17 mouse cellular contexts compared by ENCODE assay signal in the genomic region with DNA sequence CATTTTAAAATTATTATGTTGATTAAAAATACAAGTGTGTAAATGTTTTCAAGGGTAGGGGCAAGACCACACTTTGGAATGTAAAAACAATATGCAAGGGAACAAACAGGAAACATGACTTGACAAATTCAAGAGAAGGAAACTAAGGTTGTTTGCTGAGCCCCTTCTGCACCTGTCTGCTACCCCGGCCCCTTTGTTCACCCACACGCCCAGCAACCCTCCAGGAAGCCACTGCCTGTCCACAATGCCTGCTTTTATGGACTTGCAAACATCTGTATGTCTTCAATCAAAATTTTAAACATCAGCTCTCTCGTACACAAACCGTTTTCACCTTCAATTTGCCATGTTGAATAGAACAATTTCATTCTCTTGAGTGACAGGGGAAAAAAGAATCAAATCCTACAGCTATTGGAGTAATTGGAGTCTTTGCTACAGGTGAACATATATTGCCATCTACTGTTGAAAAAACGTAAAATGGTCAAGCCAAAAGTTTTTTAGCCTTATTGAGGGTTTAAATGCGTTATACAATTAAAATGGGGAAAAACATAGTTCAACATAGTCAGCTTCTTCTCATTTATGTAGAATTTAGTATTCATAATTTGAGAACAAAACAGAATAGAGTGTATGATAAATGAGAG. TPM values are rescaled to one million over a fixed set of nuclear protein-coding genes. Genes with fewer than 3 reads are reported as not detected.
DNase-seq lines count a peak whose midpoint lies in the region; ATAC-seq and TF ChIP-seq lines count a peak whose summit lies in the region.
"Had no signal": no experiment of that assay in that cellular context is flagged by ENCODE, and none has a peak within 500 bp of the region (broad histone marks: within the 10 kb centered on the region; RNA-seq: fewer than 3 reads in every experiment).

No protein-coding gene starts in this region.

- ATAC-seq in hindbrain, postnatal 0 days, result no peak
- no peak for ATAC-seq in hindbrain, embryonic 11.5 days (ENCODE audit: low FRiP score)
- ATAC-seq in lung, postnatal 0 days, result no peak
- ATAC-seq in granulocyte monocyte progenitor cell, adult 5-6 weeks (replicated peaks; ENCODE audit: poor library complexity, severe bottlenecking), result no peak

- no peak overlapping the region for H3K4me3 ChIP-seq in hindbrain, postnatal 0 days (ENCODE audit: low read length)
- H3K4me3 ChIP-seq in hindbrain, embryonic 11.5 days (ENCODE audit: low read depth, low read length), result no peak overlapping the region
- H3K4me3 ChIP-seq in lung, postnatal 0 days (ENCODE audit: low read depth, low read length), result no peak overlapping the region
- H3K4me3 ChIP-seq in ES-Bruce4 (ENCODE audit: low read depth, low read length), result no peak overlapping the region
- H3K4me3 ChIP-seq: liver, embryonic 15.5 days; stomach, embryonic 15.5 days had no signal

- DNase-seq in hindbrain, postnatal 0 days (ENCODE audit: low spot score), result peak; percentile 49
- no peak for DNase-seq in hindbrain, embryonic 11.5 days (ENCODE audit: low spot score)
- peak; percentile 53 for DNase-seq in lung, postnatal 0 days (ENCODE audit: low spot score)
- DNase-seq in lung, postnatal 4 days, result no peak
- DNase-seq in brain, embryonic 14.5 days (ENCODE audit: low read depth), result peak; percentile 58
- DNase-seq in frontal cortex, postnatal 36 days (ENCODE audit: low spot score in 2 of 2), result no peak
- DNase-seq: cerebellum, adult 2 months; embryo, embryonic 11 days; heart, postnatal 10 days; kidney, adult 11 months had no signal

- H3K27me3 ChIP-seq in hindbrain, postnatal 0 days (ENCODE audit: insufficient read depth, low read length), result no peaks in the 10 kb centered on the region
- no peaks in the 10 kb centered on the region for H3K27me3 ChIP-seq in hindbrain, embryonic 11.5 days (ENCODE audit: control insufficient read depth, insufficient read depth, low read length)
- no peaks in the 10 kb centered on the region for H3K27me3 ChIP-seq in lung, postnatal 0 days (replicated peaks; ENCODE audit: insufficient read depth, low read length)
- H3K27me3 ChIP-seq in ES-Bruce4 (ENCODE audit: control insufficient read depth, insufficient read depth, low read length, poor library complexity, severe bottlenecking), result no peaks in the 10 kb centered on the region
- H3K27me3 ChIP-seq: liver, embryonic 15.5 days; stomach, embryonic 15.5 days had no signal

- peak; percentile 68 for TF ChIP-seq CTCF in hindbrain, postnatal 0 days (IDR thresholded peaks at IDR 0.05; ENCODE audit: low read depth)
- peak; percentile 63 for TF ChIP-seq CTCF in lung, postnatal 0 days (IDR thresholded peaks at IDR 0.05)
- no peak for TF ChIP-seq CTCF in ES-Bruce4 (IDR thresholded peaks at IDR 0.05; ENCODE audit: low read depth, low read length)
- no peak for TF ChIP-seq CTCF in brain, embryonic 14.5 days (IDR thresholded peaks at IDR 0.05; ENCODE audit: borderline replicate concordance, extremely low read depth, insufficient read depth, insufficient read length)

- H3K4me1 ChIP-seq in hindbrain, postnatal 0 days (ENCODE audit: insufficient read depth, low read length), result no peaks in the 10 kb centered on the region
- H3K4me1 ChIP-seq in hindbrain, embryonic 11.5 days (replicated peaks; ENCODE audit: control insufficient read depth, insufficient read depth, low read length), result no peaks in the 10 kb centered on the region
- no peaks in the 10 kb centered on the region for H3K4me1 ChIP-seq in lung, postnatal 0 days (ENCODE audit: insufficient read depth, low read depth, low read length)
- peaks cover 2% of the 10 kb centered on the region for H3K4me1 ChIP-seq in ES-Bruce4 (ENCODE audit: control insufficient read depth, insufficient read depth, low read length)
- H3K4me1 ChIP-seq: liver, embryonic 15.5 days; stomach, embryonic 15.5 days had no signal

- H3K4me2 ChIP-seq in hindbrain, postnatal 0 days (ENCODE audit: low read depth, low read length), result no peak overlapping the region
- H3K4me2 ChIP-seq in hindbrain, embryonic 11.5 days (replicated peaks; ENCODE audit: low read depth, low read length), result no peak overlapping the region
- no peak overlapping the region for H3K4me2 ChIP-seq in lung, postnatal 0 days (replicated peaks; ENCODE audit: low read depth, low read length)
- H3K4me2 ChIP-seq: liver, embryonic 15.5 days; stomach, embryonic 15.5 days had no signal

- H3K9me3 ChIP-seq in hindbrain, postnatal 0 days (ENCODE audit: low read length), result no peaks in the 10 kb centered on the region
- no peaks in the 10 kb centered on the region for H3K9me3 ChIP-seq in hindbrain, embryonic 11.5 days (ENCODE audit: control insufficient read depth, low read length)
- no peaks in the 10 kb centered on the region for H3K9me3 ChIP-seq in lung, postnatal 0 days (ENCODE audit: low read length)
- no peaks in the 10 kb centered on the region for H3K9me3 ChIP-seq in ES-Bruce4 (replicated peaks; ENCODE audit: control insufficient read depth, insufficient read depth, low read length, poor library complexity, severe bottlenecking)
- H3K9me3 ChIP-seq: liver, embryonic 15.5 days; stomach, embryonic 15.5 days had no signal

- 49% methylated on average over 6 of the region's 6 CpGs for WGBS in hindbrain, postnatal 0 days
- WGBS in hindbrain, embryonic 11.5 days, result 63% methylated on average over 6 of the region's 6 CpGs
- WGBS in lung, postnatal 0 days, result 42% methylated on average over 6 of the region's 6 CpGs

- H3K36me3 ChIP-seq in hindbrain, postnatal 0 days (ENCODE audit: insufficient read depth, low read length), result no peaks in the 10 kb centered on the region
- no peaks in the 10 kb centered on the region for H3K36me3 ChIP-seq in hindbrain, embryonic 11.5 days (ENCODE audit: control insufficient read depth, insufficient read depth, low read length)
- no peaks in the 10 kb centered on the region for H3K36me3 ChIP-seq in lung, postnatal 0 days (ENCODE audit: insufficient read depth, low read length)
- no peaks in the 10 kb centered on the region for H3K36me3 ChIP-seq in ES-Bruce4 (ENCODE audit: control insufficient read depth, insufficient read depth, low read length, poor library complexity, severe bottlenecking)
- H3K36me3 ChIP-seq: liver, embryonic 15.5 days; stomach, embryonic 15.5 days had no signal

- no peak for TF ChIP-seq POLR2A in ES-Bruce4 (IDR thresholded peaks at IDR 0.05; ENCODE audit: insufficient read depth, low read length)
- no peak for TF ChIP-seq POLR2A in brain, embryonic 14.5 days (IDR thresholded peaks at IDR 0.05; ENCODE audit: borderline replicate concordance, extremely low read depth, insufficient read depth, insufficient read length, poor library complexity, severe bottlenecking)

- TF ChIP-seq EP300 in lung, postnatal 0 days (IDR thresholded peaks at IDR 0.05), result no peak
- peak; percentile 71; the same call in 1 of the 2 replicates for TF ChIP-seq EP300 in ES-Bruce4 (IDR thresholded peaks at IDR 0.05; ENCODE audit: insufficient read depth, low read depth, low read length)

- H3K27ac ChIP-seq in hindbrain, postnatal 0 days, result no peak overlapping the region
- no peak overlapping the region for H3K27ac ChIP-seq in hindbrain, embryonic 11.5 days (ENCODE audit: low read depth, low read length)
- no peak overlapping the region for H3K27ac ChIP-seq in lung, postnatal 0 days (ENCODE audit: low read length)
- no peak overlapping the region for H3K27ac ChIP-seq in ES-Bruce4 (ENCODE audit: insufficient read depth, low read length)
- H3K27ac ChIP-seq: liver, embryonic 15.5 days; stomach, embryonic 15.5 days had no signal

- no peak overlapping the region for H3K9ac ChIP-seq in hindbrain, postnatal 0 days (replicated peaks; ENCODE audit: low read length)
- H3K9ac ChIP-seq in hindbrain, embryonic 11.5 days (ENCODE audit: low read depth, low read length), result no peak overlapping the region
- H3K9ac ChIP-seq in lung, postnatal 0 days (replicated peaks; ENCODE audit: low read depth), result no peak overlapping the region
- H3K9ac ChIP-seq in ES-Bruce4 (ENCODE audit: low read depth, poor library complexity, severe bottlenecking), result no peak overlapping the region
- H3K9ac ChIP-seq: liver, embryonic 15.5 days; stomach, embryonic 15.5 days had no signal

RNA-seq across cellular contexts. Expression of a gene that starts 13.0 kb away (rescaled TPM):
- 6.9 and 8.3 TPM in 2 replicates for total RNA-seq in hindbrain, postnatal 0 days (2014; rRNA removed)
- polyA plus RNA-seq in hindbrain, postnatal 0 days (2015; fragmentation: Nextera tagmentation; extraction: Ambion mirVana), result 4.1 and 4.5 TPM in 2 replicates
- 40.2 and 44.3 TPM in 2 replicates for polyA plus RNA-seq in hindbrain, embryonic 11.5 days (2014; fragmentation: Nextera tagmentation; extraction: Ambion mirVana)
- polyA plus RNA-seq in lung, postnatal 0 days (2015; fragmentation: Nextera tagmentation; extraction: Ambion mirVana), result 22.4 and 29.5 TPM in 2 replicates
- 0.14 and 0.24 TPM in 2 replicates for polyA plus RNA-seq in ES-Bruce4 (2011; ENCODE audit: insufficient read depth, insufficient read length, low read depth, missing spikeins)
- polyA plus RNA-seq in brain, embryonic 14.5 days (2012; rRNA removed), result 3.7 and 7.3 TPM in 2 replicates
- total RNA-seq in granulocyte monocyte progenitor cell, adult 5-6 weeks (2014; fragmentation: Nextera tagmentation), result 1.9 TPM in 1 of 2 replicates, not detected in the other
- total RNA-seq in granulocyte monocyte progenitor cell, adult 5-6 weeks (2017), result 0.72 and 0.90 TPM in 2 replicates

RNA-seq across cellular contexts. Expression of a gene that starts 38.9 kb away (rescaled TPM):
- total RNA-seq in hindbrain, postnatal 0 days (2014; rRNA removed), result 0.18 and 0.42 TPM in 2 replicates
- 0.56 and 0.89 TPM in 2 replicates for polyA plus RNA-seq in hindbrain, postnatal 0 days (2015; fragmentation: Nextera tagmentation; extraction: Ambion mirVana)
- 0.22 and 0.49 TPM in 2 replicates for polyA plus RNA-seq in hindbrain, embryonic 11.5 days (2014; fragmentation: Nextera tagmentation; extraction: Ambion mirVana)
- polyA plus RNA-seq in lung, postnatal 0 days (2015; fragmentation: Nextera tagmentation; extraction: Ambion mirVana), result not detected in 2 replicates
- polyA plus RNA-seq in ES-Bruce4 (2011; ENCODE audit: insufficient read depth, insufficient read length, low read depth, missing spikeins), result not detected in 2 replicates
- polyA plus RNA-seq in brain, embryonic 14.5 days (2012; rRNA removed), result 0.11 and 0.13 TPM in 2 replicates
- total RNA-seq in granulocyte monocyte progenitor cell, adult 5-6 weeks (2014; fragmentation: Nextera tagmentation), result not detected in 2 replicates
- total RNA-seq in granulocyte monocyte progenitor cell, adult 5-6 weeks (2017), result not detected in 2 replicates
- total RNA-seq: heart, postnatal 10 days; megakaryocyte progenitor cell, adult 5-6 weeks had no signal
- polyA plus RNA-seq: forebrain, embryonic 11.5 days; gonadal fat pad, adult 2 months; liver, embryonic 15.5 days had no signal

RNA-seq across cellular contexts. Expression of a gene that starts 41.1 kb away (rescaled TPM):
- 16.6 and 18.5 TPM in 2 replicates for total RNA-seq in hindbrain, postnatal 0 days (2014; rRNA removed)
- 18.5 and 19.4 TPM in 2 replicates for polyA plus RNA-seq in hindbrain, postnatal 0 days (2015; fragmentation: Nextera tagmentation; extraction: Ambion mirVana)
- polyA plus RNA-seq in hindbrain, embryonic 11.5 days (2014; fragmentation: Nextera tagmentation; extraction: Ambion mirVana), result 35.9 and 36.1 TPM in 2 replicates
- 17.0 and 19.9 TPM in 2 replicates for polyA plus RNA-seq in lung, postnatal 0 days (2015; fragmentation: Nextera tagmentation; extraction: Ambion mirVana)
- polyA plus RNA-seq in ES-Bruce4 (2011; ENCODE audit: insufficient read depth, insufficient read length, low read depth, missing spikeins), result 25.9 and 26.1 TPM in 2 replicates
- 16.0 and 20.6 TPM in 2 replicates for polyA plus RNA-seq in brain, embryonic 14.5 days (2012; rRNA removed)
- 8.8 and 15.1 TPM in 2 replicates for total RNA-seq in granulocyte monocyte progenitor cell, adult 5-6 weeks (2014; fragmentation: Nextera tagmentation)
- 21.8 and 29.6 TPM in 2 replicates for total RNA-seq in granulocyte monocyte progenitor cell, adult 5-6 weeks (2017)

Comparison
In these comparisons a context has a peak if more than half of its experiments do, and no peak if none do; other contexts are left out.
1. DNase-seq: peak in hindbrain, postnatal 0 days (single experiment), lung, postnatal 0 days (single experiment) and brain, embryonic 14.5 days (single experiment); none in hindbrain, embryonic 11.5 days (single experiment), lung, postnatal 4 days (0 of 2) and frontal cortex, postnatal 36 days (0 of 2).
2. CTCF ChIP-seq: peak in hindbrain, postnatal 0 days (single experiment) and lung, postnatal 0 days (single experiment); none in ES-Bruce4 (single experiment) and brain, embryonic 14.5 days (single experiment).